Mouse (Mus musculus): ENCODE data around the gene Rpl23a. TPM values are rescaled to one million over a fixed set of nuclear protein-coding genes. Genes with fewer than 3 reads are reported as not detected.
A peak's percentile ranks its signal among the peaks of the same experiment; 100 is the strongest.

Rpl23a gene
- polyA plus RNA-seq, 1 experiment from 2014 or later = 1,079 TPM

DNA sequence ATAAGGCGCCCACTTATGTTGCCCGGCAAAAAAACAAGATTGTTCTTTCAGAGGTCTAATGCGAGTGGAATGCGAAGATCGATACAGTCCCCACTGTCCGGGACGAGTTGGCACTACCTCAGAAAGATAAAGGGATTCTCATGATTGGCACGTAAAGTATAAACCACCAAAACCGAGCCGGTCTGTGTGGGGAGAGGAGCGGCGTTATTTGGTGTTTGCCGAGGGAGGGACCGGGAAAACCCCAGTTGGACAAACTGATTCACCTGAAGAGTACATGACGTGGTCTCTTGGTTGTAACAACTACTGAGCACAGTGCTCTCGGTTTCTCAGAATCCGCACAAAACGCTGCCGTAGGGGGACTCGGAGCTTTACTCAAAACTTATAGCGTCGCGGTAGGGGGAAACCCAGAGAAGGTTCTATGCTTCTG, 6.5 kb downstream of the Rpl23a start:
- WGBS = under 1% methylated on average over 23 of the region's 23 CpGs
- H3K9me3 ChIP-seq (ENCODE audit: low read length) = no peaks in the 10 kb centered on the region
- peaks cover 11% of the 10 kb centered on the region; the same call in 1 of the 2 replicates for H3K36me3 ChIP-seq (ENCODE audit: insufficient read depth, low read length)
- peak overlapping the region; percentile 9 for H3K9ac ChIP-seq (replicated peaks; ENCODE audit: low read depth)
- peak overlapping the region; percentile 94 for H3K27ac ChIP-seq (ENCODE audit: low read length)
- H3K27me3 ChIP-seq (replicated peaks; ENCODE audit: insufficient read depth, low read length) = no peaks in the 10 kb centered on the region
- ATAC-seq (no peak), DNase-seq (ENCODE audit: low spot score) (peak; percentile 64)
- H3K4me2 ChIP-seq (replicated peaks; ENCODE audit: low read depth, low read length) = peak overlapping the region; percentile 89
- H3K4me1 ChIP-seq (ENCODE audit: insufficient read depth, low read depth, low read length) = peaks cover 13% of the 10 kb centered on the region; the same call in 1 of the 2 replicates
- H3K4me3 ChIP-seq (ENCODE audit: low read depth, low read length) = peak overlapping the region; percentile 52
- TF ChIP-seq CTCF (IDR thresholded peaks at IDR 0.05) = no peak
- TF ChIP-seq EP300 (IDR thresholded peaks at IDR 0.05) = no peak

DNA sequence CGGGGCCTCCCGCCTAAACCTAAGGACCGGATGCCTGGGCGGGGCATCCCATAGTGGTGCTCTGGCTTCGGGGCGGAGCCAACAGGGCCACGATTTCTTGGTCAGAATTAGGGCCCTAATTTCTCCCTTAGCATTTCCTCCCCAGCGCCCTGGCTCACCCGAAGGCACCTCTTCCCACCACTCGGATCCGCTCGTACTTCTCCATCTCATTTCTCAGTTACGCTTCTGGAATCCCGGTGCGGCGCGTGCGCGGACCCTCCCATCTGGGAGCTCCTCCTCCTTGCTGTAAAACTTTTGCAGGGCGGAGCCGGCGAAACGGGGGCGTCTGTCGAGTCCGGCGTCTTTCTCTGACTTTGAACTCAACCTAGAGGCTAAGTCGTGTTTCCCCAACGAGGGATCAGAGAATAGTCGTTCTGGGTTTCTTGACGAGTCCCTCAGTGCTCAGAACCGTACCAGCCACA, 7.0 kb downstream of the Rpl23a start, which contains the start of the genes Nek8 and Tlcd1:
Nek8 (minus strand) TSS at position 274 of the 461 bp plus-strand sequence.
Tlcd1 (plus strand) TSS at position 310 of the 461 bp plus-strand sequence.
- ATAC-seq = peak; percentile 58

DNA sequence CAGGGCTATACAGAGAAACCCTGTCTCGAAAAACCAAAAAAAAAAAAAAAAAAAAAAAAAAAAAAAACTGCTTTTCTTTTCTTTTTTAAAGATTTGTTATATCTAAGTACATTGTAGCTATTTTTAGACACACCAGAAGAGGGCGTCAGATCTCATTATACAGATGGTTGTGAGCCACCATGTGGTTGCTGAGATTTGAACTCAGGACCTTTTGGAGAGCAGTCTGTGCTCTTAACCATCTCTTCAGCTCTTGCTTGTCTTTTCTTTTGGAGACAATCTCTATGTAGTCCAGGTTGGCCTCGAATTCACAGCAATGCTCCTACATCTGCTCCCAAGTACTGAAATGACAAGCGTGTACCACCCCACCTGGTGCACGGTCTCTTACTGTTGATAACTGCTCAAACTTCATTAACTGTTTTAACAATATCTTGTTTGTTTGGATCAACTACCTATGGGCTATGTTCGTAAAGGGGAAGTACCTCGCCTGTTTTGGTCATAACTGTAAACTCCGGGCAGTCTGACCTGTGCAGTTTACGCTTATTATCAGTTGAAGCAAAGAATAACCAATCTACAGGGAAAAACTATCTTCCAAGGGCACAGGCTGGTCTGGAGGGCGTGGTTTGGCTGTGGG, 7.5 kb downstream of the Rpl23a start:
- H3K9ac ChIP-seq (replicated peaks; ENCODE audit: low read depth) = no peak overlapping the region
- under 1% methylated on average over 9 of the region's 10 CpGs for WGBS
- no peak for DNase-seq (ENCODE audit: low spot score)
- peak overlapping the region; percentile 94; the same call in 1 of the 2 replicates for H3K27ac ChIP-seq (ENCODE audit: low read length)
- peak overlapping the region; percentile 89 for H3K4me2 ChIP-seq (replicated peaks; ENCODE audit: low read depth, low read length)
- peaks cover 13% of the 10 kb centered on the region; the same call in 1 of the 2 replicates for H3K4me1 ChIP-seq (ENCODE audit: insufficient read depth, low read depth, low read length)
- H3K4me3 ChIP-seq (ENCODE audit: low read depth, low read length) = peak overlapping the region; percentile 52
- ATAC-seq = no peak
- no peaks in the 10 kb centered on the region for H3K27me3 ChIP-seq (replicated peaks; ENCODE audit: insufficient read depth, low read length)
- peaks cover 10% of the 10 kb centered on the region for H3K36me3 ChIP-seq (ENCODE audit: insufficient read depth, low read length)
- H3K9me3 ChIP-seq (ENCODE audit: low read length) = no peaks in the 10 kb centered on the region
- no peak for TF ChIP-seq EP300 (IDR thresholded peaks at IDR 0.05)
- TF ChIP-seq CTCF (IDR thresholded peaks at IDR 0.05) = peak; percentile 13; the same call in 1 of the 2 replicates

More for the DNA sequence above, 7.0 kb downstream of the Rpl23a start, which contains the start of the genes Nek8 and Tlcd1:
- Histone ChIP-seq H3K36me3 (ENCODE audit: insufficient read depth, low read length) (peaks cover 11% of the 10 kb centered on the region), H3K9me3 (ENCODE audit: low read length) (no peaks in the 10 kb centered on the region), H3K4me3 (ENCODE audit: low read depth, low read length) (peak within 1 kb of the TSS; percentile 52), H3K9ac (replicated peaks; ENCODE audit: low read depth) (peak within 1 kb of the TSS; percentile 9), H3K4me2 (replicated peaks; ENCODE audit: low read depth, low read length) (peak within 1 kb of the TSS; percentile 89), H3K27ac (ENCODE audit: low read length) (peak within 1 kb of the TSS; percentile 94), H3K4me1 (ENCODE audit: insufficient read depth, low read depth, low read length) (peaks cover 13% of the 10 kb centered on the region; the same call in 1 of the 2 replicates), H3K27me3 (replicated peaks; ENCODE audit: insufficient read depth, low read length) (no peaks in the 10 kb centered on the region)
- TF ChIP-seq CTCF (IDR thresholded peaks at IDR 0.05) (no peak), EP300 (IDR thresholded peaks at IDR 0.05) (no peak)
- under 1% methylated on average over 32 of the region's 32 CpGs for WGBS
- peak; percentile 97 for DNase-seq (ENCODE audit: low spot score)

GRCm38 (mm10) chr11:78174506-78174905, 8.9 kb downstream of the Rpl23a start:
- Histone ChIP-seq H3K4me1 (ENCODE audit: insufficient read depth, low read depth, low read length) (peaks cover 7% of the 10 kb centered on the region; the same call in 1 of the 2 replicates), H3K36me3 (ENCODE audit: insufficient read depth, low read length) (no peaks in the 10 kb centered on the region; the same call in 1 of the 2 replicates), H3K4me3 (ENCODE audit: low read depth, low read length) (no peak overlapping the region), H3K27me3 (replicated peaks; ENCODE audit: insufficient read depth, low read length) (no peaks in the 10 kb centered on the region), H3K27ac (ENCODE audit: low read length) (peak overlapping the region; percentile 66), H3K9ac (replicated peaks; ENCODE audit: low read depth) (no peak overlapping the region), H3K4me2 (replicated peaks; ENCODE audit: low read depth, low read length) (no peak overlapping the region), H3K9me3 (ENCODE audit: low read length) (no peaks in the 10 kb centered on the region)
- DNase-seq (ENCODE audit: low spot score) (no peak), ATAC-seq (no peak)
- 65% methylated on average over 3 of the region's 3 CpGs for WGBS
- TF ChIP-seq EP300 (IDR thresholded peaks at IDR 0.05) = no peak
- TF ChIP-seq CTCF (IDR thresholded peaks at IDR 0.05) = no peak

GRCm38 (mm10) chr11:78172748-78173383, 10.5 kb downstream of the Rpl23a start:
- Histone ChIP-seq H3K9me3 (ENCODE audit: low read length) (no peaks in the 10 kb centered on the region), H3K9ac (replicated peaks; ENCODE audit: low read depth) (no peak overlapping the region), H3K36me3 (ENCODE audit: insufficient read depth, low read length) (no peaks in the 10 kb centered on the region; the same call in 1 of the 2 replicates), H3K27ac (ENCODE audit: low read length) (no peak overlapping the region), H3K27me3 (replicated peaks; ENCODE audit: insufficient read depth, low read length) (no peaks in the 10 kb centered on the region), H3K4me2 (replicated peaks; ENCODE audit: low read depth, low read length) (no peak overlapping the region), H3K4me1 (ENCODE audit: insufficient read depth, low read depth, low read length) (no peaks in the 10 kb centered on the region), H3K4me3 (ENCODE audit: low read depth, low read length) (no peak overlapping the region)
- TF ChIP-seq CTCF (IDR thresholded peaks at IDR 0.05) = no peak
- no peak for TF ChIP-seq EP300 (IDR thresholded peaks at IDR 0.05)
- WGBS = 72% methylated on average over 19 of the region's 19 CpGs
- no peak for ATAC-seq
- DNase-seq (ENCODE audit: low spot score) = no peak
